Mouse (Mus musculus) spleen, postnatal 0 days (tissue): ENCODE measurements around the gene Gm43738. TPM values are rescaled to one million over a fixed set of nuclear protein-coding genes. Genes with fewer than 3 reads are reported as not detected.

Source experiments
- polyA plus RNA-seq: library from polyadenylated mRNA; unstranded; fragments of >200 nt; fragmentation: Nextera tagmentation; extraction: Ambion mirVana; gene quantifications from 2 replicates; pipeline ENCODE4 v1.2.1, GENCODE M21; 2015

Gene Gm43738
- not detected in 2 replicates for polyA plus RNA-seq

GRCm38 (mm10) chr3:89100811-89101210, at the start of gene Gm43738:
TSS of gene Gm43738 (minus strand) at chr3:89101099.

DNA sequence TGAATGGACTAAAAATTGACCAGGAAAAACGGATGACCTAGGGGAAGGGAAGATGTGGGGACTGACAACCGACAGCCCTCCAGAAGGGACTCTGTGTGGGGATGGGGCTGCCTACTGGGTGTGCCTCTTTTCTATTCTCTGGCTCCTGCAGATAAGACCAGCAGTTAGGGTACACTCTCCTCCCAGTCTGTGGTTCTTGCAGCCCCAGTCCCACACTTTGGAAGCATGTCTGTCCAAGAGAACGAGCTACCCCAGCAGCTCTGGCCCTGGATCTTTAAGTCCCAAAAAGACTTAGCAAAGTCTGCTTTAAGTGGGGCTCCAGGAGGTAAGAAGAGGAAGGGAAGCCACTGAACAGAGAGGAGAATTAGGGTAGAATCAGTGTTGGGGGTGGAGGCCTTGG, 35.1 kb upstream of the Gm43738 start, which contains the start of gene Pklr:
Gene Pklr, plus strand, starts transcription at position 185 of the 400 bp plus-strand sequence.

GRCm38 (mm10) chr3:89101812-89102494, 1.1 kb upstream of the Gm43738 start, which contains the start of gene Fdps:
TSS of gene Fdps (minus strand) at chr3:89101959.

GRCm38 (mm10) chr3:89093175-89093574, 7.7 kb downstream of the Gm43738 start, which contains the start of gene Rusc1:
TSS of gene Rusc1 (minus strand) at chr3:89093311.

Other genes starting within 250 kb of the Gm43738 start
- gene Msto1, start 187.1 kb downstream of the Gm43738 start, polyA plus RNA-seq: 21.0 and 24.4 TPM in 2 replicates
- 10.3 and 12.4 TPM in 2 replicates for gene Ash1l, start 150.5 kb downstream of the Gm43738 start, polyA plus RNA-seq
- gene Dap3, start 149.9 kb downstream of the Gm43738 start, polyA plus RNA-seq: 113 and 124 TPM in 2 replicates
- 5.8 and 6.5 TPM in 2 replicates for gene Rusc1, start 7.8 kb downstream of the Gm43738 start, polyA plus RNA-seq
- 52.6 and 62.7 TPM in 2 replicates for gene Fdps, start 860 bp upstream of the Gm43738 start, polyA plus RNA-seq
- 37.9 and 48.2 TPM in 2 replicates for gene Pklr, start 35.0 kb upstream of the Gm43738 start, polyA plus RNA-seq
- gene Hcn3, start 59.1 kb upstream of the Gm43738 start, polyA plus RNA-seq: 0.87 and 0.97 TPM in 2 replicates
- gene Clk2, start 63.7 kb upstream of the Gm43738 start, polyA plus RNA-seq: 14.5 and 15.9 TPM in 2 replicates
- gene Scamp3, start 76.4 kb upstream of the Gm43738 start, polyA plus RNA-seq: 51.1 and 56.9 TPM in 2 replicates
- 3.4 and 7.0 TPM in 2 replicates for gene Fam189b, start 82.0 kb upstream of the Gm43738 start, polyA plus RNA-seq
- gene Gba, start 101.8 kb upstream of the Gm43738 start, polyA plus RNA-seq: 27.4 and 34.1 TPM in 2 replicates
- 4.1 and 6.7 TPM in 2 replicates for gene Thbs3, start 114.1 kb upstream of the Gm43738 start, polyA plus RNA-seq
- 110 and 117 TPM in 2 replicates for gene Mtx1, start 126.0 kb upstream of the Gm43738 start, polyA plus RNA-seq
- 0.24 and 0.66 TPM in 2 replicates for gene Muc1, start 128.0 kb upstream of the Gm43738 start, polyA plus RNA-seq
- gene Krtcap2, start 144.9 kb upstream of the Gm43738 start, polyA plus RNA-seq: 142 and 145 TPM in 2 replicates
- 0.10 and 0.32 TPM in 2 replicates for gene Trim46, start 145.2 kb upstream of the Gm43738 start, polyA plus RNA-seq
- 92.8 and 112 TPM in 2 replicates for gene Dpm3, start 158.3 kb upstream of the Gm43738 start, polyA plus RNA-seq
- gene Slc50a1, start 169.5 kb upstream of the Gm43738 start, polyA plus RNA-seq: 36.7 and 47.5 TPM in 2 replicates
- 12.4 and 15.9 TPM in 2 replicates for gene Efna1, start 180.0 kb upstream of the Gm43738 start, polyA plus RNA-seq
- gene Efna3, start 221.9 kb upstream of the Gm43738 start, polyA plus RNA-seq: 0.12 and 0.20 TPM in 2 replicates
- 2.4 and 2.6 TPM in 2 replicates for gene Efna4, start 236.9 kb upstream of the Gm43738 start, polyA plus RNA-seq
- 32.1 and 39.1 TPM in 2 replicates for gene Adam15, start 248.9 kb upstream of the Gm43738 start, polyA plus RNA-seq